Mouse (Mus musculus) lung, postnatal 0 days (tissue): ENCODE measurements around the gene Ctdnep1.

ENCODE experiments used
- CTCF ChIP-seq: IDR thresholded peaks from 2 replicates; pipeline ENCODE4 v1.5.1; 2016; ENCODE audit warnings: antibody characterized with exemption, mild to moderate bottlenecking
- EP300 ChIP-seq: IDR thresholded peaks from 2 replicates; pipeline ENCODE4 v1.6.1; 2016; ENCODE audit warnings: antibody characterized with exemption, mild to moderate bottlenecking, control low read depth

- TF ChIP-seq CTCF (no peak), EP300 (no peak)
Measured at GRCm38 (mm10) chr11:70028401-70029129, 47.6 kb downstream of the Ctdnep1 start.
